Mouse (Mus musculus) small intestine, adult 2 months (tissue): Measurements from ENCODE around the gene Btn2a2. TPM values are rescaled to one million over a fixed set of nuclear protein-coding genes. Genes with fewer than 3 reads are reported as not detected.
A peak's percentile ranks its signal among the peaks of the same experiment; 100 is the strongest.

Experiments
- H3K27ac ChIP-seq: fragments of 200-500 bp; 2 replicates; pipeline ENCODE4 v1.5.1; 2012; ENCODE audit warnings: low read depth, low read length, control low read depth, inconsistent platforms; ENCODE audit not compliant: insufficient read depth
- H3K27me3 ChIP-seq: fragments of 200-500 bp; 2 replicates; pipeline ENCODE4 v1.6.1; 2012; ENCODE audit warnings: mild to moderate bottlenecking, moderate library complexity, low read length, inconsistent platforms; ENCODE audit not compliant: control insufficient read depth, insufficient read depth
- H3K36me3 ChIP-seq: fragments of 200-500 bp; 2 replicates; pipeline ENCODE4 v1.6.1; 2012; ENCODE audit warnings: mild to moderate bottlenecking, low read length, control low read depth, inconsistent platforms; ENCODE audit not compliant: control insufficient read depth, insufficient read depth
- H3K4me1 ChIP-seq: fragments of 200-500 bp; 2 replicates; pipeline ENCODE4 v1.6.1; 2012; ENCODE audit warnings: low read length, inconsistent platforms, mixed read lengths; ENCODE audit not compliant: control insufficient read depth, insufficient read depth, insufficient read length
- H3K4me3 ChIP-seq: fragments of 200-500 bp; 2 replicates; pipeline ENCODE4 v1.5.1; 2012; ENCODE audit warnings: low read depth, mild to moderate bottlenecking, control low read depth, inconsistent platforms, low read length, moderate library complexity
- CTCF ChIP-seq: fragments of 200-500 bp; IDR thresholded peaks from 2 replicates; pipeline ENCODE4 v1.5.1; 2012; ENCODE audit warnings: low read depth, mild to moderate bottlenecking, control low read depth, inconsistent platforms, low read length, moderate library complexity, mixed read lengths; ENCODE audit not compliant: insufficient replicate concordance, insufficient read length; ENCODE audit errors: extremely low read depth
- POLR2A ChIP-seq: fragments of 200-500 bp; IDR thresholded peaks from 2 replicates; pipeline ENCODE4 v1.6.1; 2012; ENCODE audit warnings: low read depth, mild to moderate bottlenecking, control low read depth, inconsistent platforms, low read length, moderate library complexity
- WGBS: fragments of 180-500 bp; shearing (Covaris S2); methylation state at CpG from one replicate; pipeline ENCODE4 v1.1.7; 2018; 5-methylcytosine and 5-hydroxymethylcytosine counted together
- polyA plus RNA-seq: library from polyadenylated mRNA; depleted of rRNA; stranded (reverse); fragments of >200 nt; gene quantifications from 2 replicates; pipeline ENCODE4 v1.2.3, GENCODE M21; 2012

The Btn2a2 gene
- polyA plus RNA-seq, 1 experiment: not detected

DNA sequence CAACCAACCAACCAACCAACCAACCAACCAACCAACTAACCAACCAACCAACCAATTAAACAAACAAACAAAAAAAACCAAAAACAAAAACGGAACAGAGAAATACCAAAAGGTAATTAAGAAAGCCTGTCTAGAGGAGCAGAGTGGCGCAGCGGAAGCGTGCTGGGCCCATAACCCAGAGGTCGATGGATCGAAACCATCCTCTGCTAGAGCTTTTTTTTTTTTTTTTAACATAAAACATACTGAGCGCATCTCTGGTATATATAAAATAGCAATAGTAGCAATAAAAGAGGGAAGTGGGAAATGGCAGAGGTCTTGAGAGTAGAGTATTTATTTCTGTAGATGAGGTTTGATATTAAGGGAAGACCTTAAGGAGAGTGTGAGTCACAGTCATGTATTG lies 11.3 kb upstream of the Btn2a2 start:
- 70% methylated on average over 7 of the region's 7 CpGs for WGBS
- Histone ChIP-seq H3K27ac (no peak overlapping the region), H3K27me3 (no peaks in the 10 kb centered on the region), H3K4me1 (peaks cover 3% of the 10 kb centered on the region; the same call in 1 of the 2 replicates), H3K4me3 (no peak overlapping the region), H3K36me3 (no peaks in the 10 kb centered on the region)
- TF ChIP-seq CTCF (no peak), POLR2A (no peak)

DNA sequence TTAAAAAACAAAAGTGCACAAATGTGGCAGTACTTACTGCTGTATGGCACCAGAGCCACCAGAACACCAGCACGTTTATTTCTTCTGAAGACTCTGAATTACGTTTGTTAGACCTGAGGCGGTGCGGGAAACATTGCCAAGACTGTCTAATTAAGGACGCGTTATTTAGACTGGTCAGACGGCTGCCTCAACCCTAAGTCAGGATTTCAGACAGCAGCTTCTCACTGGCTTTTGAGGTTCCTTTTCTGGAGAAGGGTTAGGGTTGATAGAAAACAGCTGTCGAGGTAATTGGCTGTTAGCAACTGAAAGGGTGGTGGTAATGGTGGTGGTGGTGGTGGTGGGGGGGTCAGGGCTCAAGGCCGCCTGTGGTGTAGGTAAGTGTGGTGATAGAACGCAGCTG lies 10.0 kb upstream of the Btn2a2 start:
- TF ChIP-seq CTCF: no peak
- no peak for TF ChIP-seq POLR2A
- 25% methylated on average over 10 of the region's 10 CpGs for WGBS
- Histone ChIP-seq H3K36me3 (no peaks in the 10 kb centered on the region), H3K4me1 (peaks cover 3% of the 10 kb centered on the region; the same call in 1 of the 2 replicates), H3K4me3 (no peak overlapping the region), H3K27ac (no peak overlapping the region), H3K27me3 (no peaks in the 10 kb centered on the region)

- H3K36me3 ChIP-seq: no peaks in the 10 kb centered on the region
- H3K27me3 ChIP-seq: no peaks in the 10 kb centered on the region
- TF ChIP-seq POLR2A (no peak), CTCF (no peak)
- peaks cover 3% of the 10 kb centered on the region; the same call in 1 of the 2 replicates for H3K4me1 ChIP-seq
- no peak overlapping the region for H3K4me3 ChIP-seq
- WGBS: 42% methylated on average over 19 of the region's 19 CpGs
- H3K27ac ChIP-seq: no peak overlapping the region
Observed at GRCm38 (mm10) chr13:23497656-23498321, 9.1 kb upstream of the Btn2a2 start.

GRCm38 (mm10) chr13:23495526-23495925 lies 6.9 kb upstream of the Btn2a2 start:
- no peak overlapping the region for H3K27ac ChIP-seq
- no peak overlapping the region for H3K4me3 ChIP-seq
- no peaks in the 10 kb centered on the region for H3K27me3 ChIP-seq
- TF ChIP-seq CTCF: no peak
- TF ChIP-seq POLR2A: no peak
- 69% methylated on average over 6 of the region's 6 CpGs for WGBS
- H3K4me1 ChIP-seq: peaks cover 3% of the 10 kb centered on the region; the same call in 1 of the 2 replicates
- no peaks in the 10 kb centered on the region for H3K36me3 ChIP-seq

DNA sequence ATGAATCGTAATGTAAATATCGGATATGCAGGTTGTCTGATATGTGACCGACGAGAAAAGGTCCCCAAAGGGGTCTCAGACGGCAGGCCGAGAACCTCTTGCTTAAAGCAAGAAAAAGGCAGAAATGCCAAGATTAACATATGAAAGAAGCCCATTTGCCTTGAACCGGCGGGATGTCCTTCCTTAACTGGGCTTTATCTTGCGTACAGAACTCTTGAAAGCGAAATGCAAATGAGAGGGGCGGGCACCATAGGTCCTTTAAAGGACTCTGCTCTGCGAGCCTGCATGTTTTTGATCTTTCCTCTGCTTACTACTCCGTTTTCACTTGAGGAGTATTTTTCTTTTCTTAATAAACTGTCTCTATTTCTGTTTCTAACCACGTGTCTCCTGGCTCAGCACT lies 3.3 kb upstream of the Btn2a2 start:
- H3K4me3 ChIP-seq: peak overlapping the region; percentile 15; the same call in 1 of the 2 replicates
- no peaks in the 10 kb centered on the region for H3K36me3 ChIP-seq
- no peaks in the 10 kb centered on the region for H3K27me3 ChIP-seq
- H3K27ac ChIP-seq: no peak overlapping the region
- no peaks in the 10 kb centered on the region for H3K4me1 ChIP-seq
- WGBS: 26% methylated on average over 14 of the region's 14 CpGs
- TF ChIP-seq CTCF (no peak), POLR2A (no peak)

DNA sequence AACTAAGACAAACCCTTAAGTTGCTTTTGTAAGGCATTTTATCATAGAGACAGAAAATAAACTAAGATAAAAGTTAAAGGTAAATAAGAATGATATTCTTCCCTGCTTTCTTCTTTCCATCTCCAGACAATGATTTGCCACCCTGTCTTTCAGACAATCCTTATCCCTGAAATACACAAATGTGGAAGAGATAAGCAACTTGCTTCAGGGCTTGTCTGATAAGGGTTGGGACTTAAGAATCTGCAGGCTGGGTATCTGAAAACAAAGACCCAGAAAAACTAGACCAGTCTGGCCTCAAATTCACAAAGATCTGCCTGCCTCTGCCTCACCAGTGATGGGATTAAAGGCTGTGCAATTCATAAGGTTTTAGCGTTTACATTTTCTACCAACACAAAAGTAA lies 2.6 kb upstream of the Btn2a2 start:
- no peak overlapping the region for H3K4me3 ChIP-seq
- no peaks in the 10 kb centered on the region for H3K36me3 ChIP-seq
- no peaks in the 10 kb centered on the region for H3K27me3 ChIP-seq
- no peak for TF ChIP-seq POLR2A
- no peak for TF ChIP-seq CTCF
- no peak overlapping the region for H3K27ac ChIP-seq
- 26% methylated on average over 1 of the region's 1 CpGs for WGBS
- H3K4me1 ChIP-seq: no peaks in the 10 kb centered on the region

- no peak overlapping the region for H3K27ac ChIP-seq
- H3K4me1 ChIP-seq: no peaks in the 10 kb centered on the region
- no peaks in the 10 kb centered on the region for H3K36me3 ChIP-seq
- no peak overlapping the region for H3K4me3 ChIP-seq
- 68% methylated on average over 1 of the region's 1 CpGs for WGBS
- TF ChIP-seq CTCF: no peak
- TF ChIP-seq POLR2A: no peak
- no peaks in the 10 kb centered on the region for H3K27me3 ChIP-seq
Observed at GRCm38 (mm10) chr13:23490863-23491262, 2.2 kb upstream of the Btn2a2 start.
